Mouse (Mus musculus) testis, postnatal 14 days (tissue): ENCODE measurements around the gene Tsnaxip1.
A peak's percentile ranks its signal among the peaks of the same experiment; 100 is the strongest.

Experiments used
- DNase-seq: peaks from one replicate; pipeline ENCODE4 v3.0.0; 2021; ENCODE audit warnings: low spot score

Tsnaxip1 gene

GRCm38 (mm10) chr8:105866364-105867029, 39.0 kb downstream of the Tsnaxip1 start:
- DNase-seq = no peak

GRCm38 (mm10) chr8:105874301-105874700, 46.8 kb downstream of the Tsnaxip1 start:
- DNase-seq = no peak

GRCm38 (mm10) chr8:105880754-105881520, 53.4 kb downstream of the Tsnaxip1 start, which contains the start of gene Edc4:
Gene Edc4 (plus strand): TSS chr8:105880881.
- DNase-seq = peak; percentile 88

GRCm38 (mm10) chr8:105889756-105890465, 62.4 kb downstream of the Tsnaxip1 start:
- no peak for DNase-seq

GRCm38 (mm10) chr8:105890870-105891269, 63.3 kb downstream of the Tsnaxip1 start:
- DNase-seq = no peak

GRCm38 (mm10) chr8:105892432-105892831, 64.9 kb downstream of the Tsnaxip1 start:
- DNase-seq = no peak

GRCm38 (mm10) chr8:105893339-105893738, 65.8 kb downstream of the Tsnaxip1 start, which contains the start of gene Nrn1l:
Gene Nrn1l (plus strand): TSS chr8:105893567.
- DNase-seq = peak; percentile 78
